Mouse (Mus musculus) B cell, adult 62 days (primary cell): ENCODE measurements around the gene Uhrf1bp1. TPM values are rescaled to one million over a fixed set of nuclear protein-coding genes. Genes with fewer than 3 reads are reported as not detected.

Source experiments
- total RNA-seq: library from RNA; stranded (reverse); gene quantifications from 4 replicates; pipeline ENCODE4 v1.2.4, GENCODE M21; 2023

Gene Uhrf1bp1
- 4.9 to 6.5 TPM (median 5.6 TPM) in 4 replicates for total RNA-seq

GRCm38 (mm10) chr17:27856265-27856797 is at the start of gene Uhrf1bp1:
Gene Uhrf1bp1, plus strand, starts transcription at chr17:27856441.

GRCm38 (mm10) chr17:27820568-27821406 is 35.5 kb upstream of the Uhrf1bp1 start, which contains the start of gene D17Wsu92e:
Gene D17Wsu92e, minus strand, starts transcription at chr17:27820648.

GRCm38 (mm10) chr17:27837850-27838249 is 18.4 kb upstream of the Uhrf1bp1 start, which contains the start of gene Snrpc:
Gene Snrpc, plus strand, starts transcription at chr17:27838150.

GRCm38 (mm10) chr17:27908888-27909621 is 52.8 kb downstream of the Uhrf1bp1 start, which contains the start of gene Anks1:
Gene Anks1, plus strand, starts transcription at chr17:27909306.

GRCm38 (mm10) chr17:27909622-27910500 is 53.6 kb downstream of the Uhrf1bp1 start, which contains the start of gene Taf11:
Gene Taf11, minus strand, starts transcription at chr17:27909844.

Other genes starting within 250 kb of the Uhrf1bp1 start
- 93.3 to 101 TPM (median 95.0 TPM) in 4 replicates for gene Nudt3, start 232.9 kb upstream of the Uhrf1bp1 start, total RNA-seq
- gene RPS10-NUDT3, start 221.2 kb upstream of the Uhrf1bp1 start, total RNA-seq: not detected in 4 replicates
- gene Rps10, start 219.8 kb upstream of the Uhrf1bp1 start, total RNA-seq: 1,944 to 2,167 TPM (median 2,044 TPM) in 4 replicates
- gene Pacsin1, start 200.9 kb upstream of the Uhrf1bp1 start, total RNA-seq: 18.2 to 21.7 TPM (median 20.1 TPM) in 4 replicates
- gene Spdef, start 127.5 kb upstream of the Uhrf1bp1 start, total RNA-seq: 1.4 TPM in 1 of 4 replicates, not detected in the others
- 72.2 to 81.2 TPM (median 77.5 TPM) in 4 replicates for gene D17Wsu92e, start 35.8 kb upstream of the Uhrf1bp1 start, total RNA-seq
- gene Snrpc, start 18.3 kb upstream of the Uhrf1bp1 start, total RNA-seq: 67.1 to 82.7 TPM (median 70.3 TPM) in 4 replicates
- gene Anks1, start 52.9 kb downstream of the Uhrf1bp1 start, total RNA-seq: 34.3 to 44.8 TPM (median 37.8 TPM) in 4 replicates
- gene Taf11, start 53.4 kb downstream of the Uhrf1bp1 start, total RNA-seq: 34.7 to 54.1 TPM (median 42.4 TPM) in 4 replicates
- gene Tcp11, start 224.2 kb downstream of the Uhrf1bp1 start, total RNA-seq: 7.1 to 10.2 TPM (median 8.4 TPM) in 4 replicates